Mouse (Mus musculus) right cerebral cortex, postnatal 4 days (tissue): ENCODE data around the gene Dppa3.

ENCODE experiments used
- DNase-seq: peaks from one replicate; pipeline ENCODE4 v3.0.0-alpha.2; 2022

The Dppa3 gene

DNA sequence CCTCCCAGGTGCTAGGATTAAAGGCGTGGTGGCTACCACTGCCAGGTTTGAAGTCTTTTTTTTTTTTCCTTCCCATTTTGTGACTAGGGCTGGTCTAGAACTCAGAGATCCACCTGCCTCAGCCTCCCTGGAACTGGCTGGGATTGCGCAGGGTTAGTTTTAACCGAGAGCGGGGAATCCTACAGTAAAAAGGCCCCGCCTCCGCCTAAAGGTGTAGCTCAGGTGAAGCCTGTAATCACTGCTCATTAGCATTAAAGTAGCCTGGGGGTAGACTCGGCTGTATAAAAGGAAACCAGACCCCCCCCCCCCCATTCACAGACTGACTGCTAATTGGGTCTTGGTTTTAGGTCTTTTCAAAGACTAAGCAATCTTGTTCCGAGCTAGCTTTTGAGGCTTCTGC lies at the start of gene Dppa3:
TSS of gene Dppa3 (plus strand) at position 301 of the 400 bp plus-strand sequence.
- no peak for DNase-seq

DNA sequence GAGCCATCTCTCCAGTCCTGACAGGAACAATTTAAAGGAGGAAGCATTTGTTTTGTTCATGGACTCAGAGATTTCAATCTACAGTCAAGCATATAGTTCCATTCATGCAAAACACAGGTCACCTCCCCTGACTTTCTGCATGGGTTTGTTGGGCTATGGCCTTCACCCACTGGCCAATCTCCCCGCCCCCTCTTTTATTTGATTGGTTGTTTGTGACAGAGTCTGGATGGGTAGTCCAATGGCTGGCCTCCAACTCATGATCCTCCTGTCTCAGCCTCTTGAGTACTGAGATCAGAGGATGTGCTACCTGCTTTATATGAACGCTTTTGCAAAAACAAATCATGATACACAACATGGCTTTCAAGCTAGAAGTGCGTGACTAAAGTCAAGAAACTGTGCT lies 49.2 kb upstream of the Dppa3 start:
- no peak for DNase-seq

DNA sequence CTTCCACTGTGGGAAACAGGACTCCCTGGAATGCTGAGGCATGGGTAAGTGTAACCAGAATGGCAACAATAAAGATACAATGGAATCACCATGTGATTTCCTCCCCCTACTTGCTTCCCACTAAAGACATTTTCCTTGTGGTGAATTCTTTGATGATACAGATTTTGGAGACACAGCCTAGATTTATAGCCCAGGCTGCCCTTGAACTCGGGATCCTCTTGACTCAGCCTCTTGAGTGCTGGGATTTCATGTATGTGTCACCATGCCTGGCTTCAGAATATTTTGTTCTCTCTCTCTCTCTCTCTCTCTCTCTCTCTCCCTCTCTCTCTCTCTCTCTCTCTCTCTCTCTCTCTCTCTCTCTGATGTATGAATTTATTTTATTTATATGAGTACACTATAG lies 47.1 kb upstream of the Dppa3 start:
- DNase-seq, result no peak

DNA sequence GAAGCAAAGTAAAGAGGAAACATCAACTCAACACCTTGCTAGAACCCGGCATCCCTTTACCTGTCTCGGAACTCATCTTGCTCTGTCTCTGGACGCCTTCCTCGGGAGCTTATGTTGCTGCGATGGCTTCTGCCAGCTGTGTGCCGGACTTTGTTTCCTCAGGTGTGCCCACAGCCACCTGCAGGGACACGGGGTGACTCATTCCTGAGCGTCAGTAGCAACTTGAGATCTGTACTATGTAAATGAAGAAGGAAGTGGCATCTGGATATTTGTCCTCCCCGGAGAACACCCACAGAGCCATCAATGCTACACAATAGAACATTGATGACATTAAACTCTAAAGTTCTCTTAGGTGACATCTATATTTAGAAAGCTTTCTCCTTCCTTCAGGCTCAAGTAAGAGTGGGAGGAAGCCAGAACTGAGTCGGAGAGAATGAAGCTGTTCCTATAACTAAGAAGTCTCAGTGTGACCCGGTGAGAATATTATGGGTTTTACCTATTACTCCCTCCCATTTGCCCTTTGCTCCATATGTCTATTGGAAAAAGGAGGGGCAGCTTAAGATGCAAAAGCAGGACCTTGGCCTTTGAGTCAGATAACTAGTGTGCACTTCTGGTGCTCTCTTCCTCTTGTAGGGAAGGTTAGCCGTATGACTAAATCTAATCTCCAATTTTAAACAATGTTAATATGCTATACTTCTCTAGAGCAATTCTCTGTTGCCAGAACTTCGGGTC lies 35.0 kb upstream of the Dppa3 start:
- no peak for DNase-seq

DNA sequence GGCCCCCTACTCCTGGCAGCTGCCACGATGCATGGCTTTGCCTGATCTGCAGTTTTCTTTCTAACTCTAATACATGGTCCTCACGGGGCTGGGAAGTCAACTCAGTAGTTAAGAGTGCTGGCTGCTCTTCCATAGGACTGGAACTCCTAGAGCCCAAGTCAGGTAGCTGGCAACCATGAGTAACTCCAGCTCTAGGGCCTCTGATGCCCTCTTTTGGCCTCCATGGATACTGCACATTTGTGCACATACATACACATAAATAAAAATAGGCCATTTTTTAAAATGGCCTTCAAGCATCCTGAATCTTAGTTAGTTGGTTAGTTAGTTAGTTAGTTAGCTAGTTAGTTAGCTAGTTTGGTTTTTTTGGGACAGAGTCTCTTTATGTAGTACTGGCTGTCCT lies 33.3 kb upstream of the Dppa3 start:
- no peak for DNase-seq

DNA sequence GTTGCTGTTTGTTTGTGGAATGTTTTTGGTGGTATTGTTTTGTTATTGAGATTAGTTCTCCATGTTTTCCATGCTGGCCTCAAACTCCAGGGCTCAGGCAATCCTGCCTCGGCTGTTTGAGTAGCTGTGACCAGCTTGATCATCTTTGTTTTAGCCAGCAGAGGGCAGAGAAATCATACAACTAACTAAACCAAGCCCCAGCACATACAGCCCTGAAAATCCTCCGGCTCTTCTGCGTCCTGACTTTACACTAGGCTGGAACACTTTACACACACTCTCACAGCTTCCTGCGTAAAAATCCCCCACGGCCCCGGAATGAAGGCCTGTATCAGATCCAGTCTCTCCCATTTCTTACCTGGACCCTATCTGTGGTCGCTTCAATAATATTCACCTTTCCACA lies 30.6 kb upstream of the Dppa3 start:
- peak; percentile 14 for DNase-seq

DNA sequence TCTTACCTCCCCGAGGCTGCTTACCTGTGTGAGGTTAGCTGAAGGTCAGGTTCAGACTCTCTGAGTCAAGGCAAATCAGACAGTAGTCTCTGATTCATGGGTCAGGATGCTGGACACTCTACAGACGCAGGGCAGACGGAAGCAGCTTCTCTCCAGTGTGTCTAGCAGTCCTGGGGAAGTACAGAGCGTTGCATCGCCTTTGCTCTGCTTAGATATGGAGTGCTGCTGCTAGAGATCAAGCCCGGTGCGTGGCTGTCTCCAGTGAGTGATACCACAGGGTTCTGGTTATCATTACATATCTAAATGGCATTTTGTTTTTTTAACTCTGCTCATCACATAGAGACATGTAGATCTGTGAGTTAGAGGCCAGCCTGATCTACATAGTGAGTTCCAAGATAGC lies 29.6 kb upstream of the Dppa3 start:
- DNase-seq, result no peak

DNA sequence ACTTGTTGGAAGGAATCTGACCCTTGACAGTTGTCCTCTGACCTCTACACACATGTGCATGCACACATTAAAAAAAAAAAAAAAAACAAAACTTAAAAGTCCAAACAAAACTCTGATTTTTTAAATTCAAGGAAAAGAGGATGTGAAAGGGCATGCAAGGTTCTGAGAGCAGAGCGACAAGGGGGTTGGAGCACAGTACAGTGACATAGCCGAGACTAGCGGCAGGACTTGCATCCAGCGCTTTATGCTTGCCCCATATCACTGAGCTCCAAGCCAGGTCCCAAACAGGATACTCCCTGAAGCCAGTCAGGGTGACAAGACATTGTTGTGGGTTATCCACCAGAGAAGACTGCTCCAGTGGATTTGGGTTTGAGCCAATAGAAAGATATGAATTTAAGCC lies 28.2 kb upstream of the Dppa3 start:
- no peak for DNase-seq

DNA sequence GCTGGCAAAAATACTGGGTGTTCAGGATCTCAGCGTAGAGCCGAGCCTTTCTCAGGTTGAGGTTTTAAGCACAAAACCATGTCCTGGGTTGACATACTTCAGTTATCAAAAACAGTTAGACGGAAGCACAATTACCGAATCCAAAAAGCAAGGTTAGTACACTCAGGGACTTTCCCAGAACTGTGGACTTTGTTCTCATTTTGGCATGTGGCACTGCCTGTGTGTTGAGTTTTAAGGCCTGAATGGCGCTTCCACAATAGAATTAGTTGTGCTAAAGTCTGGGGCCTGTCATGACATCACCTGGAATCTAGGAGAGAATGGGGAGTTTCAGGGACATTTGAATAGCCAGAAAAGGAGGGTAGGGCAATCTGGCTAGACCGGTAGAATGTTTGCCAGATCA lies 27.8 kb upstream of the Dppa3 start:
- no peak for DNase-seq

DNA sequence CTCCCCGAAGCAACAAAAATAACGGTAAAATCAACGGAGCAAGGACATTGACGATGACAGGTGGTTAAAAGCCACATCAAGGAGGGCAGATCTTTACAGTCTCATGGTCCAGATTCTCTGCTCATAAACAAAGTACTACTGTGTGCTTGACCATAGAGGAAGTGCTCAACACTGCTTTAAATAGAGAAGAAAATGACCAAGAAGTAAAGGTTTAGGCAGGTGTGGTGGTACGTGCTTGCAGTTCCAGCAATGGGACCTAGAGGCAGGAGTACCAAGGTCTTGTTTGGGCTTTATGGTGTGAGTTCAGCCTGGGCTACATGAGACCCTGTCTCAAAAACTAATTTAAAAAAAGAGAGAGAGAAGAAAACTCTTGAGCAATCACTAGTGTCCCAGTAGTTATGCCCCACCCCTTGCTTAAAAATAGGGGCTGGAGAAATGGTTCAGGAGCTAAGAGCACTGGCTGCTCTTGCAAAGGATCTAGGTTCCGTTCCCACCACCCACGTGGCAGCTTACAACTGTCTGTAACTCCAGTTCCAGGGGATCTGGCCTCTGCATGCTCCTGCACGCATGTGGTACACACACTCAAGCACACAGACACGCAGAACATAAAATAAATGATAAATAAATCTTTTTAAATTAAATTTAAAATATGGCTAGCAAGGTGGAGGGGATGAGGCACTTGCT lies 27.0 kb upstream of the Dppa3 start:
- DNase-seq, result no peak

DNA sequence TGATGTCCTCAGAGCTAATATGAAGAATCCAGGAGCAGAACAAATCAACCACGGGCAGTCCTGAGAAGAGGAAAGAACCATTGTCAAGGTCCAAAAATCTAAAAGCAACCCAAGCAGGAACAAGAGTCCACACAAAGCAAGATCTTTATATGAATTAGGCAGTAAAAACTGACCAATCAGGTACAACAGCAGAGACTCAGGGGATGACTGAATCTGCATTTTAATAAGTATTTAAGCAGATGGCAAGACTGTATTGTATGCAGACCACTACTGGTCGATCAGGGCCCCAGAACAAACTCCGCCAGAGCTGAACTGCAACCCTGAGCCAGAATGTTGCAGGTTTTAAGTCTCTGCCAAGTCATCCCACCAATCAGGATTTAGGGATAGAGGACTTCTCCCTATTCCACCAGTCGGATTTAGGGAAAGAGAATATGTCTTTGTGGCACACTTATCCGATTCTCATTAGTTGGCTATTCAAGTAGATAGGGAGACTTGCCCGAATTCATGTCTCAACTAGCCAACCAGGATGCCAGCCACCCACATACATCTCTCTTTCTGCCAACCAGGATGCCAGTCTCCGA lies 26.1 kb upstream of the Dppa3 start:
- no peak for DNase-seq

DNA sequence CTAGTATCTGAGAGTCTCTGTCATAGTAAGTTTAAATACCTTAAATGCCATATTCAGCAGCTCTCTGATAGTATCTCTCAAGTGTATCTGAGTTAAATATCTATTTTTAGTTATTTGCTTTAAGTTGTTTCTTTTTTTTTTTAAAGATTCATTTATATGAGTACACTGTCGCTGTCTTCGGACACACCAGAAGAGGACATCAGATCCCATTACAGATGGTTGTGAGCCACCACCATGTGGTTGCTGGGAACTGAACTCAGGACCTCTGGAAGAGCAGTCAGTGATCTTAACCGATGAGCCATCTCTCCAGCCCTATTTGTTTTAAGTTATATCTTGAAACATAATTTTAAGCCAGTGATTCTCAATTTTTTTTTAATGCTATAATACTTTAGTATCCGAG lies 25.2 kb upstream of the Dppa3 start:
- no peak for DNase-seq

DNA sequence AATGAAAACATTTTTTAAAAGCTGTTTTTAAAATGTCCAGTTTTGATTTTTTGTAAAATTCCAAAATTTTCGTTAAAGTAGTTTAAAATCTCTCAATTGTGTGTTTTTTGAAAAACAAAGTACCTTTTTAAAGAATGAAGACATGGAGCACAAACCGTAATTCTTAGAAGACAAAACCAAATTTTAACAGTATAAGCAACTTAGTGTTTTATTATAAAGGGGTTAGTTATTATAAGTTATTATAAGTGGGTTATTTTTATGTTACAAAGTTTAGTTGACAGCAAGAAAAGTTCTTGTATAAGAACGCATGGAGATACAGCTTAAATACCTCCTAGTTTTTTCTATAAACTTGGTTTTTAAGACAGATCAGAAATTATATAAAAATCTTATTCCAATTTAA lies 24.6 kb upstream of the Dppa3 start:
- no peak for DNase-seq

DNA sequence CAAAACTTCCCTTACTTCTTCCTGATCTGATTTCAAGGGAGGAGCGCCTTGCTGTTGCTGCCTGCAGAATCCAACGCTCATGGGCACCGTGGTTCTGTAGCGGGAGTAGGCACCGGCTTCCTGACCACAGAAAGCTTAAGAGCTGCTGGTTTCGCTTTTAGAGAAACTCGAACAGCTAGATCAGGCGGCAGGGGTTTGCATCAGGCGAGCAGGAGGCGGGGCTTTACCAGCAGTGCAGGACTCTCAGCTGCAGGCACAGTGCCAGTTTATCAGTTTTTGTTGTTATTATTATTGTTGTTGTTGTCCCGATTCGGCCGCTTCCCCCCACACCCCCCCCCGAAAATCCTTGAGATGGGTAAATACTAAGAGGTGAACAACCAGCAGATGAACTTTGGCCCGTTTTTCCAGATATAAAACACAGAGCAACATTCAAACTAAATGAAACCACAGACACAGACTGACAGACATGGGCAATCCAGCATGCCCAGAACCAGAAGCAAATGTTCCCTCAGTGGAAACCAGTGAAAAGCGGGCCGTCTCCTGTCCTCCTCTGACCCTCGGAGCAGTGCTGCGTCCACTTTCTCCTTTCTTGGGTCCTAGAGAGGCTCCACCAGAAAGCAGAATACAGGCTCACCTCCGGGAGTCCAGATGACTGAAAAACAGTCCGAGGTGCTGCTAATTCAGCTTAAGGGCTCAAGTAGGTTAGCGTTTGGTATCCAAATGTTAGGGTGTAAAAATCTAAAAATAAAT lies 23.8 kb upstream of the Dppa3 start, which contains the start of gene Apobec1:
TSS of gene Apobec1 (minus strand) at position 203 of the 750 bp plus-strand sequence.
- DNase-seq, result peak; percentile 41

DNA sequence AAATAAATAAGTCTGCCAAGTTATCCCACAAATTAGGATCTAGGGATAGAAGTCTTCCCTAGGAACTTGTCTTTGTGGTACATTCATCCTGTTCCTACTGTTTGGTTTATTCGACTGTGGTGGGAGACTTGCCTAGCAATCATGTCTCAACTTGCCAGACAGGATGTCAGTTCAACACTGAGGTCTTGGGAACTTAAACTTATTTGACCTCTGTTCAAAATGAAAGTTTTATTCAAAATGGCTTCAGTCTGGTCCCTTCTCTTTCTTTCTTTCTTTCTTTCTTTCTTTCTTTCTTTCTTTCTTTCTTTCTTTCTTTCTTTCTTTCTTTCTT lies 23.3 kb upstream of the Dppa3 start:
- no peak for DNase-seq

DNA sequence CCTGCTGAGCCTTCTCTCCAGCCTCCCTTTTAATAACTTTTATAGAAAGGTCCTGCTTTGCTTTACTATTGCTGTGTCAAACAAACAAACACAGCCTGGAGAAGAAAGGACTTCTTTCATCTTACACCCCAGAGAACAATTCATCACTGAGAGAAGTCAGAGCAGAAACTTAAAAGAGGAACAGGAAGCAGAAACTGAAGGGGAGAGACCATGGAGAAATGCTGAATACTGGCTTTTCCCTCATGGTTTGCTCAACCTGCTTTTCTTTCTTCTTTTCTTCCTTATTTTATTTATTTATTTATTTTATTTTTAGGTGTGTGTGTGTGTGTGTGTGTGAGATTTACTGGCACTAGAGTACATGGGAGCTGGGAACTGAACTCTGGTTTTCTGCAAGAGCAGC lies 21.9 kb upstream of the Dppa3 start:
- DNase-seq, result no peak

DNA sequence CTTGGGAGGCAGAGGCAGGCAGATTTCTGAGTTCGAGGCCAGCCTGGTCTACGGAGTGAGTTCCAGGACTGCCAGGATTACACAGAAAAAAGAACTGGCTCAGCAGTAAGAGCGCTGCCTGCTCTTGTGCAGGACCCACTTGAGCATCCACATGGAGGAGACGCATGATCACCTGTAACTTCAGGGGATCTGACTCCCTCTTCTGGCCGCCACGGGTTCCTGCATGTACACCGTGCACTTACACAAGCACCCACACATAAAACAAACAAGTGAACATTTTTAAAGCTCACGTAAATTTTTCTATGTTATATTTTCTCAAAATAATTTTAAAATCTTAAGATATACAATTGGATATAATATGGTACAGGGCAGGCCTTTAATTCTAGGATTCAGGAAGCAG lies 20.7 kb upstream of the Dppa3 start:
- DNase-seq, result no peak

DNA sequence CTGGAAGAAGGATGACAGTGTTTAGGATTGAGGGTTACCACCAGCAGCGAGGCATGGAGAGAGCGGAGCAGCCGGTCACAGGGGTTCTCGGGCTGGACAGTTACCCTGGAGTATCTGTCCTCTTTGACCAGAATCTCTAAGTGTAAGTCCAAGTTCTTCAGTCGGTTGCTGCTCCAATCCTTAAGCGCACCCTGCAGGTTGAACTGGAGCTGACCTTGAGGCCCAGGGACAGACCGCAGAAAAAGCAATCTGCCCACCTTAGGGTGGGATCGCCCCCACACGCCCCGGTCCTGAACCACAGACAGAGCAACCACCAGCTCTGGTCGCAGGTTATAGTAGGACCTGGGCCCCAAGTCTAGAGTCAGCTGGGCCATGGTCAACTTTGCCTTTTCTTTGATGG lies 19.5 kb upstream of the Dppa3 start:
- DNase-seq, result no peak

DNA sequence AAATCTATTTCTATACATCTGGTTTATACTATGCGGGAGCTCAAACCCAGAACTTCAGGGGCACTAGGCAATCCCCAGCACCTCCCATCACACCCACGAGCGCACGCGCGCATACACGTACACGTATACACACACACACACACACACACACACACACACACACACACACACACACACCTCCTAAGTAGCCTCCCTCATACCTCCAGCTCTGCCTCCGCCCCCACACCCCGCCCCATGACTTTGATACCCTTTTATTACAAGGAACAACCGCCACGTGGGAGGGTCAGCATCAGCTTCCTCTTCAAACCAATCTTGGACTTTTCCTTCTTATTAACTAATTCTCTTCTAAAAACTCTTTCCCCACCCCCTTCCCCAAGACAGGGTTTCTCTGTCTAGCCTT lies 18.5 kb upstream of the Dppa3 start:
- no peak for DNase-seq

DNA sequence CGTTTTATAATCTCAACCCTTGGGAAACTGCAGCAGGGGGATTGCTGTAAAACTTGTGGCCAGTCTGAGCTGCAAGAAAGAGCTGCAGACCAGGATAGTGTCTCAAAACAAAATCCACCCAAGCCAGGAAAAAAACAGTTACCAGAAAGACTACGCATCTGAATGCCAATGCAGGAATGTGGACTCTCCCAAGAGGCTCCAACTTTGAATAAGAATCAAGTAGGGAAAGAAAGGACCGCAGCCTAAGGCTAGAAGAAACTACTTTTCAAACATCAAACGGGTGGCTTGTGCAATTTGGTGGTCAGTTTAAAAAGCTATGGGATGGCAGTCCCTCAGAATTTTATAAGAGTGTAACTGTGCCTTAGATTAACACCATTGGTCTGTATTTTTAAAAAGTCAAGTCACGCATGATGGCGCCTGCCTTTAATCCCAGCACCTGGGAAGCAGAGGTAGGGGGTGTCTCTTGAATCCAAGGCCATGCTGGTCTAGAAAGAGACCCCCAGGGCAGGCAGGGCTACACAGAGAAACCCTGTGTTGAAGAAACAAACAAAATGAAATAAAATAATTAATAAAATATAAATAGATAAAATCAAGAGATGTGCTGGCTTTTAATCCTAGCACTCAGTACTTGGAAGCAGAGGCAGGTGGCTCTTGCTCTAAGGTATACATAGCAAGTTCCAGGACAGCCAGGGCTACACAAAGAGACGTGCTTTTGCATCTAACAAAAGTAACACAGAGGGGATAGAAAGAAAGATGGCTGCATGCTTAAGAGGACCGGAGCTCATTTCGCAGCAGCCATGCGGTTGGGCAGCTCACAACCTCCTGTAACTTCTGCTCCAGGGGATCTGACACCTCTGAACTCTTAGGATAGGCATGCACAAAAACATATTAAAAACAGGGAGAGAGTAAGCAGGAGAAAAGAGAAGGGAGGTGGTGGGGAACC lies 17.5 kb upstream of the Dppa3 start:
- DNase-seq, result no peak

DNA sequence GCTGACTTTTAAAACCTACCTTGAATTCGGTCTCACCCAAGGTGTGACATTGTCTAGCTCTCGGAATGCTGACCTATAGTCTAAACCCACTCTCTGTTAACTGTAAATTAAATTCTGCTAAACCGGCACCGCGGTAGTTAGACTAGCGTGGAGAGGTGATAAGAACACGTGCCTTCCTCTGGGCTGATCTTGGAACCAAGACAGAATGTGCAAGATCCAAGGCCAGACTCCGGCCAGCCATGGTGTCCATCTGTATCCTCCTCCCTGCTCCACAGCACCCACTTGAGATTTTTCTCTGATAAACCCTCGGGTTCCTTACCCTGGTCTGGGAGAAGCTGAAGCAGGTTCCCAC lies 16.9 kb upstream of the Dppa3 start:
- no peak for DNase-seq

DNA sequence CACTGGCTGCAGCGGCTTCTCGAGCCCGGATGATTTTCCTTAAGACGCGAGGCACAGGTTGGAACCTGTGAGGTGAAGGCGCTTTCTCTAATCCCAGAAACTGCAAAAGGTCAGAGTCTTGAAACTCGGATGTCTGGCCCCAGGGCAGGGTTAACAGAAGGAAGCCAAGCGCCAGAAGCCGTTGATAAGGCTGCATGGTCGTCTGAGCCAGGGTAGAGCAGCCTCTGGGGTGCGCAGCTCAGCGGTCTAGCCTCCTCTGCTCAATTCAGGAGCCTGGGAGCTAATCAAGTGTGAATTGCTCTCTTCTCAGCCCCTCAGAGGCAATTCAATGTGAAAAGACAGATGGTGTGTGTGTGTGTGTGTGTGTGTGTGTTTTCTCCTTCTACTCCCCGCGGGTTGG lies 16.4 kb upstream of the Dppa3 start, which contains the start of gene Gdf3:
TSS of gene Gdf3 (minus strand) at position 317 of the 400 bp plus-strand sequence.
- DNase-seq, result no peak

DNA sequence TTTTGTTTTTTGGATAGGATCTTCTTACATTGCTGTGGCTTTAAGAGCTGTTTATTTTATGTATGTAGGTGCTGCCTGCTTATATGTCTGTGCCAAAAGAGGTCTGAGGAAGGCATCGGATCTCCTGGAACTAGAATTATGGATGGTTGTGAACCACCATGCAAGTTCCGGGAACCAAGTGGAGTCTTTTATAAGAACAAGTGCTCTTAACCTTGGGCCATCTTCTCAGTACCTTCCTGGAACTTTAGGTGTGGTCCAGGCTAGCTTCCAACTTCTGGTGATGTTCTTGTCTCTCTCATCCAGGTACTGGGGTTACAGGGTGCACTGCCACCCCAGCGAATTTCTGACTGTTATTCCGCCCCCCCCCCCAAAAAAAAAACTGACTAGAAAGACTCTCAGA lies 13.8 kb upstream of the Dppa3 start:
- no peak for DNase-seq
